Mouse (Mus musculus) gastrocnemius, adult 18-20 months (tissue): ENCODE data around the gene Zcchc7. TPM values are rescaled to one million over a fixed set of nuclear protein-coding genes. Genes with fewer than 3 reads are reported as not detected.
"Not testable (repeated sequence)": the region's sequence is repeated elsewhere in the genome, so short reads cannot be mapped to it uniquely, and the experiment has no call there.

ENCODE experiments used
- DNase-seq: peaks from one replicate; pipeline ENCODE4 v3.0.0; 2021; ENCODE audit warnings: low spot score
- total RNA-seq, 2 experiments: library from RNA; stranded (reverse); gene quantifications; 2 replicates each; pipeline ENCODE4 v1.2.3; 2021

Gene Zcchc7
- total RNA-seq, 2 experiments from 2014 or later, result 15.8 to 17.9 TPM

GRCm38 (mm10) chr4:44756134-44756951 is 666 bp downstream of the Zcchc7 start:
- peak; percentile 95 for DNase-seq

GRCm38 (mm10) chr4:44757131-44757530 is 1.5 kb downstream of the Zcchc7 start:
- DNase-seq, result not testable (repeated sequence)

- no peak for DNase-seq
These were observed 19.2 kb downstream of the Zcchc7 start for GRCm38 (mm10) chr4:44774890-44775289.

GRCm38 (mm10) chr4:44776651-44777050 is 21.0 kb downstream of the Zcchc7 start:
- DNase-seq, result peak; percentile 47

GRCm38 (mm10) chr4:44777101-44777500 is 21.4 kb downstream of the Zcchc7 start:
- DNase-seq, result no peak

- no peak for DNase-seq
These were observed 22.0 kb downstream of the Zcchc7 start for GRCm38 (mm10) chr4:44777711-44778110.

- no peak for DNase-seq
These were observed 22.6 kb downstream of the Zcchc7 start for GRCm38 (mm10) chr4:44778316-44778715.

- DNase-seq, result no peak
These were observed 24.9 kb downstream of the Zcchc7 start for GRCm38 (mm10) chr4:44780462-44781157.

- DNase-seq, result no peak
These were observed 25.8 kb downstream of the Zcchc7 start for GRCm38 (mm10) chr4:44781494-44781893.

GRCm38 (mm10) chr4:44783566-44784292 is 28.1 kb downstream of the Zcchc7 start:
- DNase-seq, result no peak

- DNase-seq, result no peak
These were observed 57.2 kb downstream of the Zcchc7 start for GRCm38 (mm10) chr4:44812855-44813254.

- no peak for DNase-seq
These were observed 58.1 kb downstream of the Zcchc7 start for GRCm38 (mm10) chr4:44813770-44814169.

GRCm38 (mm10) chr4:44816584-44816983 is 60.9 kb downstream of the Zcchc7 start:
- DNase-seq, result no peak

GRCm38 (mm10) chr4:44830609-44831008 is 74.9 kb downstream of the Zcchc7 start:
- no peak for DNase-seq

- DNase-seq, result no peak
These were observed 96.2 kb downstream of the Zcchc7 start for GRCm38 (mm10) chr4:44851835-44852251.

- DNase-seq, result no peak
These were observed 115.9 kb downstream of the Zcchc7 start for GRCm38 (mm10) chr4:44871591-44871990.

GRCm38 (mm10) chr4:44872048-44872447 is 116.4 kb downstream of the Zcchc7 start:
- no peak for DNase-seq

GRCm38 (mm10) chr4:44880065-44880623 is 124.5 kb downstream of the Zcchc7 start:
- DNase-seq, result no peak

GRCm38 (mm10) chr4:44886143-44886542 is 130.5 kb downstream of the Zcchc7 start:
- DNase-seq, result no peak

GRCm38 (mm10) chr4:44891344-44891743 is 135.7 kb downstream of the Zcchc7 start:
- DNase-seq, result no peak

GRCm38 (mm10) chr4:44905651-44906271 is 150.1 kb downstream of the Zcchc7 start:
- no peak for DNase-seq
